Mouse (Mus musculus) midbrain, embryonic 15.5 days (tissue): ENCODE data around the gene Gm3409. TPM values are rescaled to one million over a fixed set of nuclear protein-coding genes. Genes with fewer than 3 reads are reported as not detected.
"Not testable (repeated sequence)": the region's sequence is repeated elsewhere in the genome, so short reads cannot be mapped to it uniquely, and the experiment has no call there.

Experiments used
- ATAC-seq: fragments of 200-750 bp; cut with Nextera tagmentation; replicated peaks from 2 replicates; pipeline ENCODE4 v1.8.0; 2017; ENCODE audit warnings: moderate TSS enrichment
- H3K27ac ChIP-seq: fragments of 300-500 bp; sonication (generic); 2 replicates; pipeline ENCODE4 v1.5.1; 2015; ENCODE audit warnings: mild to moderate bottlenecking, inconsistent platforms
- H3K27me3 ChIP-seq: fragments of 300-500 bp; sonication (generic); replicated peaks from 2 replicates; pipeline ENCODE4 v1.6.1; 2015; ENCODE audit warnings: inconsistent platforms
- H3K36me3 ChIP-seq: fragments of 300-500 bp; sonication (generic); replicated peaks from 2 replicates; pipeline ENCODE4 v1.6.1; 2015; ENCODE audit warnings: inconsistent platforms
- H3K4me1 ChIP-seq: fragments of 300-500 bp; sonication (generic); 2 replicates; pipeline ENCODE4 v1.6.1; 2015; ENCODE audit warnings: inconsistent platforms
- H3K4me2 ChIP-seq: fragments of 300-500 bp; sonication (generic); 2 replicates; pipeline ENCODE4 v1.6.1; 2015; ENCODE audit warnings: inconsistent platforms, mild to moderate bottlenecking, moderate library complexity
- H3K4me3 ChIP-seq: fragments of 300-500 bp; sonication (generic); 2 replicates; pipeline ENCODE4 v1.5.1; 2015; ENCODE audit warnings: mild to moderate bottlenecking, inconsistent platforms
- H3K9ac ChIP-seq: fragments of 300-500 bp; sonication (generic); 2 replicates; pipeline ENCODE4 v1.6.1; 2015; ENCODE audit warnings: mild to moderate bottlenecking, inconsistent platforms
- H3K9me3 ChIP-seq: fragments of 300-500 bp; sonication (generic); 2 replicates; pipeline ENCODE4 v1.6.1; 2016; ENCODE audit warnings: inconsistent platforms
- WGBS: fragments of 180-500 bp; shearing (Covaris S2); methylation state at CpG from one replicate; pipeline ENCODE4 v1.1.7; 2015; ENCODE audit warnings: mixed read lengths; 5-methylcytosine and 5-hydroxymethylcytosine counted together
- polyA plus RNA-seq: library from polyadenylated mRNA; unstranded; fragments of >200 nt; fragmentation: Nextera tagmentation; extraction: Ambion mirVana; gene quantifications from 2 replicates; pipeline ENCODE4 v1.2.1, GENCODE M21; 2015

Gene Gm3409
- not detected in 2 replicates for polyA plus RNA-seq

DNA sequence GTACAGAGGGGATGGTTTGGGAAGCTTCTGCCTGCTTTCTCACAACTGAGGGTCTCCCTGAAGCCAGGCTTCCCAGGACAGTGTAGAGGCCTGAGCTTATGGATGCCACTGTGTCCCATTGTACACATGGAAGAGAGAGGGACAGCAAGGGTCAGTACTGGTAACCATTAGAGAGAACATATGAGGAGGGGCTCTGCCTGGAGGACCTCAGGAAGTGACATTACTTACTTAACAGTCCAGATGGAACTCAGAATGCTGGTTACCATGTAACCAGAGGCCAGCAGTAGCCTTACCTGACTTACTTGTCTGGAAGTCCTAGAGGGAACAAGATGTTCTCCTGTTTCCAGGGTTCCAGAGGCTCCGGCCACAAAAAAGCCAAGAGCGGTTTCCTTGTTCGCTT, at the start of gene Gm3409:
Gene Gm3409, plus strand, starts transcription at position 301 of the 400 bp plus-strand sequence.
- not testable (repeated sequence) for H3K36me3 ChIP-seq, ATAC-seq, H3K4me1 ChIP-seq, H3K9me3 ChIP-seq, H3K27me3 ChIP-seq, H3K4me2 ChIP-seq, H3K4me3 ChIP-seq, H3K9ac ChIP-seq, H3K27ac ChIP-seq
- WGBS: 100% methylated on average over 1 of the region's 3 CpGs

DNA sequence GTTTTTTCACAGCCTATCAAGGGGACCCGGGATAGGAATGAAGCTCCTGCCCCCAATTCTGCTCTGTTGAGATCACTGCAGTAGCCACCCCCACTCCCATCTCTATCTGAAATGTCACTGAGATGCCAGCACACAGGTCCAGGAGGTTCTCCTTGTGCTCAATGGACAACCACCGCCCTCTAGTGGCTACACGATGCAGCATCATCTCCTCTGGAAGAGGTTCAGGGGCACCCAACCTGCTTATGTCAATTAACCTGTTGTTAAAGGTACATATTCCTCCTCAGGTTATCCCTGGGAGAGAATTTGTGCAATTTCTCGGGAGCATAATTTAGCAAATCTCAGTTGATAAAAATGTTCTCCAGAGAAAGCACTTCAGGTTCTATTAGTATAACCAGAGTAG, 48.5 kb upstream of the Gm3409 start:
- H3K27ac ChIP-seq, H3K4me1 ChIP-seq, H3K27me3 ChIP-seq, H3K9ac ChIP-seq, H3K36me3 ChIP-seq, H3K4me3 ChIP-seq, H3K9me3 ChIP-seq, ATAC-seq, H3K4me2 ChIP-seq: not testable (repeated sequence)
- WGBS: 15% methylated on average over 3 of the region's 4 CpGs

DNA sequence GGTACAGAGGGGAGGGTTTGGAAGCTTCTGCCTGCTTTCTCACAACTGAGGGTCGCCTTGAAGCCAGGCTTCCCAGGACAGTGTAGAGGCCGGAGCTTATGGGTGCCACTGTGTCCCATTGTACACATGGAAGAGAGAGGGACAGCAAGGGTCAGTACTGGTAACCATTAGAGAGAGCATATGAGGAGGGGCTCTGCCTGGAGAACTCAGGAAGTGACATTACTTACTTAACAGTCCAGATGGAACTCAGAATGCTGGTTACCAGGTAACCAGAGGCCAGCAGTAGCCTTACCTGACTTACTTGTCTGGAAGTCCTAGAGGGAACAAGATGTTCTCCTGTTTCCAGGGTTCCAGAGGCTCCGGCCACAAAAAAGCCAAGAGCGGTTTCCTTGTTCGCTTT, 46.4 kb upstream of the Gm3409 start, which contains the start of gene Gm6370:
Gene Gm6370, plus strand, starts transcription at position 301 of the 400 bp plus-strand sequence.
- H3K4me2 ChIP-seq, H3K27ac ChIP-seq, H3K9me3 ChIP-seq, H3K4me3 ChIP-seq, H3K9ac ChIP-seq, ATAC-seq, H3K27me3 ChIP-seq, H3K4me1 ChIP-seq, H3K36me3 ChIP-seq: not testable (repeated sequence)
- WGBS: no CpG with 5 or more reads among the region's 5 CpGs

DNA sequence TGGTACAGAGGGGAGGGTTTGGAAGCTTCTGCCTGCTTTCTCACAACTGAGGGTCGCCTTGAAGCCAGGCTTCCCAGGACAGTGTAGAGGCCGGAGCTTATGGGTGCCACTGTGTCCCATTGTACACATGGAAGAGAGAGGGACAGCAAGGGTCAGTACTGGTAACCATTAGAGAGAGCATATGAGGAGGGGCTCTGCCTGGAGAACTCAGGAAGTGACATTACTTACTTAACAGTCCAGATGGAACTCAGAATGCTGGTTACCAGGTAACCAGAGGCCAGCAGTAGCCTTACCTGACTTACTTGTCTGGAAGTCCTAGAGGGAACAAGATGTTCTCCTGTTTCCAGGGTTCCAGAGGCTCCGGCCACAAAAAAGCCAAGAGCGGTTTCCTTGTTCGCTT, 35.3 kb upstream of the Gm3409 start, which contains the start of gene 4930449I24Rik:
Gene 4930449I24Rik, plus strand, starts transcription at position 301 of the 400 bp plus-strand sequence.
- not testable (repeated sequence) for ATAC-seq, H3K4me1 ChIP-seq, H3K4me2 ChIP-seq, H3K9ac ChIP-seq, H3K36me3 ChIP-seq, H3K27me3 ChIP-seq, H3K9me3 ChIP-seq, H3K27ac ChIP-seq, H3K4me3 ChIP-seq
- WGBS: no CpG with 5 or more reads among the region's 5 CpGs

DNA sequence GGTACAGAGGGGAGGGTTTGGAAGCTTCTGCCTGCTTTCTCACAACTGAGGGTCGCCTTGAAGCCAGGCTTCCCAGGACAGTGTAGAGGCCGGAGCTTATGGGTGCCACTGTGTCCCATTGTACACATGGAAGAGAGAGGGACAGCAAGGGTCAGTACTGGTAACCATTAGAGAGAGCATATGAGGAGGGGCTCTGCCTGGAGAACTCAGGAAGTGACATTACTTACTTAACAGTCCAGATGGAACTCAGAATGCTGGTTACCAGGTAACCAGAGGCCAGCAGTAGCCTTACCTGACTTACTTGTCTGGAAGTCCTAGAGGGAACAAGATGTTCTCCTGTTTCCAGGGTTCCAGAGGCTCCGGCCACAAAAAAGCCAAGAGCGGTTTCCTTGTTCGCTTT, 23.6 kb upstream of the Gm3409 start, which contains the start of gene Gm3402:
Gene Gm3402, plus strand, starts transcription at position 301 of the 400 bp plus-strand sequence.
- not testable (repeated sequence) for H3K4me3 ChIP-seq, ATAC-seq, H3K9me3 ChIP-seq, H3K9ac ChIP-seq, H3K4me1 ChIP-seq, H3K27me3 ChIP-seq, H3K36me3 ChIP-seq, H3K4me2 ChIP-seq, H3K27ac ChIP-seq
- WGBS: 80% methylated on average over 1 of the region's 5 CpGs

DNA sequence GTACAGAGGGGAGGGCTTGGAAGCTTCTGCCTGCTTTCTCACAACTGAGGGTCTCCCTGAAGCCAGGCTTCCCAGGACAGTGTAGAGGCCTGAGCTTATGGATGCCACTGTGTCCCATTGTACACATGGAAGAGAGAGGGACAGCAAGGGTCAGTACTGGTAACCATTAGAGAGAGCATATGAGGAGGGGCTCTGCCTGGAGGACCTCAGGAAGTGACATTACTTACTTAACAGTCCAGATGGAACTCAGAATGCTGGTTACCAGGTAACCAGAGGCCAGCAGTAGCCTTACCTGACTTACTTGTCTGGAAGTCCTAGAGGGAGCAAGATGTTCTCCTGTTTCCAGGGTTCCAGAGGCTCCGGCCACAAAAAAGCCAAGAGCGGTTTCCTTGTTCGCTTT, 11.9 kb upstream of the Gm3409 start, which contains the start of gene Gm3404:
Gene Gm3404, plus strand, starts transcription at position 301 of the 400 bp plus-strand sequence.
- not testable (repeated sequence) for ATAC-seq, H3K9ac ChIP-seq, H3K27ac ChIP-seq, H3K9me3 ChIP-seq, H3K4me3 ChIP-seq, H3K4me1 ChIP-seq, H3K36me3 ChIP-seq, H3K4me2 ChIP-seq, H3K27me3 ChIP-seq
- WGBS: 97% methylated on average over 3 of the region's 3 CpGs

DNA sequence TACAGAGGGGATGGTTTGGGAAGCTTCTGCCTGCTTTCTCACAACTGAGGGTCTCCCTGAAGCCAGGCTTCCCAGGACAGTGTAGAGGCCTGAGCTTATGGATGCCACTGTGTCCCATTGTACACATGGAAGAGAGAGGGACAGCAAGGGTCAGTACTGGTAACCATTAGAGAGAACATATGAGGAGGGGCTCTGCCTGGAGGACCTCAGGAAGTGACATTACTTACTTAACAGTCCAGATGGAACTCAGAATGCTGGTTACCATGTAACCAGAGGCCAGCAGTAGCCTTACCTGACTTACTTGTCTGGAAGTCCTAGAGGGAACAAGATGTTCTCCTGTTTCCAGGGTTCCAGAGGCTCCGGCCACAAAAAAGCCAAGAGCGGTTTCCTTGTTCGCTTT, 18.4 kb downstream of the Gm3409 start, which contains the start of gene Gm3415:
Gene Gm3415, plus strand, starts transcription at position 301 of the 400 bp plus-strand sequence.
- H3K4me3 ChIP-seq, H3K27me3 ChIP-seq, H3K9ac ChIP-seq, ATAC-seq, H3K4me2 ChIP-seq, H3K4me1 ChIP-seq, H3K9me3 ChIP-seq, H3K27ac ChIP-seq, H3K36me3 ChIP-seq: not testable (repeated sequence)
- WGBS: no CpG with 5 or more reads among the region's 3 CpGs

DNA sequence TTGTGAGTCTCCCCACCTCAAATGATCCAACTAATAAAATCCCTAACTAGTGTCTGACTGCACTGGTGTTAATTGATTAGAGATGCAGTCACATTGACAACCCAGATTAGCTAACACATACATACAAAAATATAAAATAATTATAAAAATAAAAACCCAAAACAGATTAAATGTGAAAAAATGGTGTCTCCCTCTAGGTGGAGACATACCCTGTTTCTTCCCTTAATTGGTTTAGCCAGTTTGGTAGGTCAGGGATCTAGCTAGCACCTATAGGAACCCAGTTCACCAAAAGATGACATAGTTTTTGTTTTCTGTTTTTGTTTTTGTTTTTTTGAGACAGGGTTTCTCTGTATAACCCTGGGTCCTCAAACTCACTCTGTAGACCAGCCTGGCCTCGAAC, 26.8 kb downstream of the Gm3409 start:
- no peak overlapping the region for H3K27ac ChIP-seq
- no peaks in the 10 kb centered on the region for H3K36me3 ChIP-seq
- H3K9ac ChIP-seq: no peak overlapping the region
- no peaks in the 10 kb centered on the region for H3K9me3 ChIP-seq
- H3K4me3 ChIP-seq: no peak overlapping the region
- WGBS: 76% methylated on average over 1 of the region's 1 CpGs
- no peak overlapping the region for H3K4me2 ChIP-seq
- H3K27me3 ChIP-seq: no peaks in the 10 kb centered on the region
- no peak for ATAC-seq
- H3K4me1 ChIP-seq: no peaks in the 10 kb centered on the region

DNA sequence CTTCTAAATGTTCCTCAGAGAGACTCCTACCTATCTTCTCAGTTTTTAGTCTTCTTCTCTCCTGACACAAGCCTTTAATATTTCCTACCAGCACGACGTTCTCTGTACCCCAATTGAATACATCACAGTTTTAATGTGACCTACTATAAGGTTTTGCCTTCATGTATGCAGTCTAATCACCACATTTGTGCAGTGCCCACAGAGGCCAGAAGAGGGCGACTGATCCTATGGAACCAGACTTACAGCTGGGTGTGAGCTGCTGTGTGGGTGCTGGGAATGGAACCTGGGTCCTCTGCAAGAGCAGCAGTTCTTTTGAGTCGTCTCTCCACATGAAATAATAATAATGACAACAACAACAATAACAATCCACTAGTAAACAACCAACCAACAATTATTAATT, 29.6 kb downstream of the Gm3409 start:
- H3K27me3 ChIP-seq: no peaks in the 10 kb centered on the region
- no peak overlapping the region for H3K9ac ChIP-seq
- no peak overlapping the region for H3K4me2 ChIP-seq
- no peaks in the 10 kb centered on the region for H3K36me3 ChIP-seq
- H3K27ac ChIP-seq: no peak overlapping the region
- 66% methylated on average over 4 of the region's 4 CpGs for WGBS
- no peak overlapping the region for H3K4me3 ChIP-seq
- ATAC-seq: peak; percentile 65; the same call in 1 of the 2 replicates
- H3K9me3 ChIP-seq: no peaks in the 10 kb centered on the region
- H3K4me1 ChIP-seq: no peaks in the 10 kb centered on the region

DNA sequence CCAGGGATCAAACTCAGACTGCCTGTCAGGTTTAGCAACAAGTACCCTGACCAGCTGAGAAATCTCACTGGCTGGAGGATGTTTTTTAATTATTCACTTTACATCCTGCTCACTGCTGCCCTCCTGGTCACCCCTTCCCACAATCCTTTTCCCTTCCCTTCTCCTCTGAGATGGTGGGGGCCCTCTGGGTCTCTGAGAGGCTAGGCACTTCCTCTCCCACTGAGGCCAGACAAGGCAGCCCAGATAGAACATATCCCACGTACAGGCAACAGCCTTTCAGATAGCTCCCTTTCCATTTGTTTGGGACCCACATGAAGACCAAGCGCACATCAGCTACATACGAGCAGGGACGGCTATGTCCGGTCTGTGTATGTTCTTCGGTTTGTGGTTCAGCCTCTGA, 32.7 kb downstream of the Gm3409 start:
- H3K9me3 ChIP-seq, H3K27ac ChIP-seq, H3K4me1 ChIP-seq, H3K36me3 ChIP-seq, H3K27me3 ChIP-seq, H3K4me2 ChIP-seq, ATAC-seq, H3K4me3 ChIP-seq, H3K9ac ChIP-seq: not testable (repeated sequence)
- WGBS: 87% methylated on average over 6 of the region's 6 CpGs

DNA sequence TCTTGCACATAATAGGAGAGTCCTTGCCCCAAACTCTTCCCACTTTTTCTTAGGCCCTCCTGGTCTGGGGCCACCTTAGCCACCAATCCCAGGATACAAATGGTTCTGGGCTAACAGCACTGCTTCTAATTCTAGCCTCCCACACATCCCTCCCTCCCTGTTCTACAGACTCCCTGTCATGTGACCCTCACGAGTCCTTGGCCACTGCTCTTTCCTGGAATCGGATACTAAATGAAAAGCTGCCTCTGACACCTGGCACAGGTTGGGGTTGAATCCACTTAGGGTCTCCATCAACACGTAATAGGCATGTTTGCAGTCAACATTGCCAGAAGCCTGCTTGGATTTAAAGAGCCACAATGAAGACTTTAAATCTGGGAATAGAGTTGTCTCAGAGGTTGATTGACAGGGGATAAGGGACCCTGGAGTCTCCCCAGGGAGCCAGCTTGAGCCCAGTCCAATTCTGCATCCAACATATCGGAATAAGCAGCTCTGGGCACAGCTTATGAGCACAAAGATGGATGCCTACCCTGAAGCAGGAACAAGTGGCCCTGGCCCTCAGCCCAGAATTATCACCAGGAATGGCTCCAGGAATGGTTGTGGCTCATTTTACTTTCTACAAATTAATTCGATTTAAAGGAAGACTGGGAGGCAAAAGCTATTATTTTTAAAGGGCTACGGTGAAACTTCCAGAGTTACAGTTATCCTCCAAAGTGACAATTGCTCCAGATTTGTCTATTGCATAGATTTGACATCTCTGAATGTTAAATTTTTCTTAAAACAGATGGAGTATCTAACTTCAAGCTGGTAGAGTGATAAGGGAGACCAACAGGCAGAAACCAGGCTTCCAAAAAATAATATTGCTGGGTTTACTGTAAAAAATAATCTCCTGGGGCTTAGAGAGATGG, 34.6 kb downstream of the Gm3409 start:
- not testable (repeated sequence) for H3K4me2 ChIP-seq, H3K27me3 ChIP-seq, H3K27ac ChIP-seq, H3K9me3 ChIP-seq, H3K4me3 ChIP-seq, H3K9ac ChIP-seq, H3K4me1 ChIP-seq, H3K36me3 ChIP-seq
- peak; percentile 78 for ATAC-seq
- 54% methylated on average over 6 of the region's 6 CpGs for WGBS

DNA sequence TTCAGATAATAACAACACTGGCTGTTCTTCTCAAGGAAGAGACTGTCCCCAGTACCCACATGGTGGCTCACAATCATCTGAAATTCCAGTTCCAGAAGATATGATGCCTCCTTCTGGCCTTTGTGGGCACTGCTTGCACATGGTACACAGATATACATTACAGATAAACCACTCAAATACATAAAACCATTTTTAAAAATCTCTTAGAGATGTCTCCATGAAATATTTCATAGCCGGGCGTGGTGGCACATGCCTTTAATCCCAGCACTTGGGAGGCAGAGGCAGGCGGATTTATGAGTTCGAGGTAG, 35.2 kb downstream of the Gm3409 start:
- H3K9me3 ChIP-seq, H3K9ac ChIP-seq, H3K4me3 ChIP-seq, H3K4me1 ChIP-seq, H3K4me2 ChIP-seq, H3K36me3 ChIP-seq, ATAC-seq, H3K27ac ChIP-seq, H3K27me3 ChIP-seq: not testable (repeated sequence)
- 88% methylated on average over 4 of the region's 4 CpGs for WGBS

DNA sequence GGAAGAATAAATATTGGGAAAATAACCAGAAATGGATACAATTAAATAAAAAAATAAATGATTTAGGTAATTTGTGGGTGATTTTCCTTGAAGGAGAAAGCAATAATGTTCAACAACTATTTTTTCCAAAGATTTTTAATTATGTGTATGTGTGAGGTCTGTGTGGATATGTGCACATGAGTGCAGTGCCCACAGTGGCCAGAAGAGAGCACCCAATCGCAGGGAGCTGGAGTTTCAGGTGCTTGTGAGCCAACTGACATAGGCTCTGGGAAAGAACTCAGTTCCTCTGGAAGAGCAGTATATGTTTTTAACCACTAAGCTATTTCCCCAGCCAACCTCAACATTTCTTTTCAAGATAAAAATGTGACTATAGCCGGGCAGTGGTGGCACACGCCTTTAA, 39.2 kb downstream of the Gm3409 start:
- H3K27ac ChIP-seq: no peak overlapping the region
- no peaks in the 10 kb centered on the region for H3K27me3 ChIP-seq
- 95% methylated on average over 3 of the region's 3 CpGs for WGBS
- H3K9ac ChIP-seq: no peak overlapping the region
- H3K4me3 ChIP-seq: no peak overlapping the region
- no peaks in the 10 kb centered on the region for H3K4me1 ChIP-seq
- ATAC-seq: no peak
- H3K36me3 ChIP-seq: no peaks in the 10 kb centered on the region
- H3K9me3 ChIP-seq: no peaks in the 10 kb centered on the region
- no peak overlapping the region for H3K4me2 ChIP-seq
